Mouse (Mus musculus): ENCODE results near the gene Gm21103.

Gene Gm21103

GRCm38 (mm10) chr14:6304743-6305142 is at the start of gene Gm21103:
Gm21103 (minus strand) TSS chr14:6304843.
- 86% methylated on average over 2 of the region's 2 CpGs for WGBS

GRCm38 (mm10) chr14:6343578-6343977 is 38.9 kb upstream of the Gm21103 start, which contains the start of gene Gm3618:
Gm3618 (minus strand) TSS chr14:6343678.
- no CpG with 5 or more reads among the region's 10 CpGs for WGBS

GRCm38 (mm10) chr14:6286931-6287715 is 17.5 kb downstream of the Gm21103 start, which contains the start of gene Gm3411:
Gm3411 (minus strand) TSS chr14:6287250.
- 3% methylated on average over 56 of the region's 57 CpGs for WGBS

Data from cerebral cortex, adult 2 months (tissue).